In the genomic region with DNA sequence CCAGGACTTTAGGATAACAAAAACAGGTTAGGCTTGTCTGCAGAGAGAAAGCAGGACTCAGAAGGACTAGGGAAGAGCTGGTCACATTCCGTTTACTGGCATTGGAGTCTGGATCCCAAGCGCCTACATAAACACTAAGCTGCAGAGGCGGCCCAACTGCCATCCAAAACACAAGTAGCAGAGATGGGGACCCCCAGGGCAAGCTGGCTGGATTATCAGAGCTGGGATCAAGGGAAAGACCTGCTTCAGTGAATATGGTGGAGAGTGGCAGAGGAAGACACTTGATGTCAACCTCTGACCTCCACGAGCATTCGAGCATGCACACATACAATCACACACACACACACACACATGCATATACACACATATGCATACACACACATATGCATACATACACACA, we compare ENCODE assay signal across 26 mouse cellular contexts. TPM values are rescaled to one million over a fixed set of nuclear protein-coding genes. Genes with fewer than 3 reads are reported as not detected.
A peak's percentile ranks its signal among the peaks of the same experiment; 100 is the strongest.
DNase-seq lines count a peak whose midpoint lies in the region; ATAC-seq lines count a peak whose summit lies in the region.
"Had no signal": no experiment of that assay in that cellular context is flagged by ENCODE, and none has a peak within 500 bp of the region (broad histone marks: within the 10 kb centered on the region; RNA-seq: fewer than 3 reads in every experiment).

No protein-coding gene starts in this region.

- no peaks in the 10 kb centered on the region for H3K4me1 ChIP-seq in forebrain, embryonic 11.5 days (replicated peaks; ENCODE audit: control insufficient read depth, insufficient read depth, low read length)
- peaks cover 4% of the 10 kb centered on the region; the same call in 1 of the 2 replicates for H3K4me1 ChIP-seq in forebrain, embryonic 12.5 days
- no peaks in the 10 kb centered on the region for H3K4me1 ChIP-seq in heart, embryonic 10.5 days
- H3K4me1 ChIP-seq in midbrain, embryonic 15.5 days: peaks cover 4% of the 10 kb centered on the region; the same call in 1 of the 2 replicates
- H3K4me1 ChIP-seq in midbrain, embryonic 11.5 days (ENCODE audit: control insufficient read depth, insufficient read depth, low read length): no peaks in the 10 kb centered on the region
- H3K4me1 ChIP-seq: embryonic facial prominence, embryonic 12.5 days had no signal

- H3K36me3 ChIP-seq in forebrain, embryonic 11.5 days (ENCODE audit: control insufficient read depth, insufficient read depth, low read length): no peaks in the 10 kb centered on the region
- H3K36me3 ChIP-seq in forebrain, embryonic 12.5 days (replicated peaks): no peaks in the 10 kb centered on the region
- H3K36me3 ChIP-seq in heart, embryonic 10.5 days: no peaks in the 10 kb centered on the region
- no peaks in the 10 kb centered on the region for H3K36me3 ChIP-seq in midbrain, embryonic 15.5 days (replicated peaks)
- no peaks in the 10 kb centered on the region for H3K36me3 ChIP-seq in midbrain, embryonic 11.5 days (ENCODE audit: control insufficient read depth, insufficient read depth, low read length)
- H3K36me3 ChIP-seq: embryonic facial prominence, embryonic 10.5 days; embryonic facial prominence, embryonic 12.5 days; forebrain, embryonic 15.5 days; G1E had no signal

- ATAC-seq in forebrain, embryonic 11.5 days (replicated peaks; ENCODE audit: low FRiP score): no peak
- ATAC-seq in forebrain, embryonic 12.5 days (ENCODE audit: low FRiP score): no peak
- 0 out of 2 replicates have a peak, but pooled peaks have one; percentile 9 for ATAC-seq in midbrain, embryonic 15.5 days (replicated peaks)
- no peak for ATAC-seq in midbrain, embryonic 11.5 days (ENCODE audit: low FRiP score)
- ATAC-seq: activated CD4-positive, CD25-positive, alpha-beta regulatory T cell, adult 4 months; CD4-positive, CD25-positive, alpha-beta regulatory T cell, adult 4 months; forebrain, embryonic 15.5 days; forebrain, postnatal 0 days; Patski had no signal

- H3K27me3 ChIP-seq in forebrain, embryonic 11.5 days (ENCODE audit: control insufficient read depth, insufficient read depth, low read length): no peaks in the 10 kb centered on the region
- H3K27me3 ChIP-seq in forebrain, embryonic 12.5 days: no peaks in the 10 kb centered on the region
- no peaks in the 10 kb centered on the region for H3K27me3 ChIP-seq in heart, embryonic 10.5 days (ENCODE audit: insufficient read depth, poor library complexity, severe bottlenecking)
- no peaks in the 10 kb centered on the region; the same call in 1 of the 2 replicates for H3K27me3 ChIP-seq in midbrain, embryonic 15.5 days (replicated peaks)
- H3K27me3 ChIP-seq in midbrain, embryonic 11.5 days (ENCODE audit: control insufficient read depth, insufficient read depth, low read length): no peaks in the 10 kb centered on the region
- H3K27me3 ChIP-seq: embryonic facial prominence, embryonic 12.5 days; forebrain, embryonic 13.5 days; forebrain, embryonic 15.5 days; Patski had no signal

- no peaks in the 10 kb centered on the region for H3K9me3 ChIP-seq in forebrain, embryonic 11.5 days (ENCODE audit: control insufficient read depth, low read length)
- no peaks in the 10 kb centered on the region for H3K9me3 ChIP-seq in forebrain, embryonic 12.5 days
- H3K9me3 ChIP-seq in heart, embryonic 10.5 days: no peaks in the 10 kb centered on the region
- no peaks in the 10 kb centered on the region for H3K9me3 ChIP-seq in midbrain, embryonic 15.5 days
- H3K9me3 ChIP-seq in midbrain, embryonic 11.5 days (ENCODE audit: control insufficient read depth, low read length): no peaks in the 10 kb centered on the region
- H3K9me3 ChIP-seq: embryonic facial prominence, embryonic 10.5 days; embryonic facial prominence, embryonic 12.5 days; forebrain, embryonic 13.5 days; forebrain, embryonic 15.5 days had no signal

- H3K4me3 ChIP-seq in forebrain, embryonic 11.5 days (ENCODE audit: low read depth, low read length): no peak overlapping the region
- no peak overlapping the region for H3K4me3 ChIP-seq in forebrain, embryonic 12.5 days (replicated peaks)
- no peak overlapping the region for H3K4me3 ChIP-seq in heart, embryonic 10.5 days
- no peak overlapping the region for H3K4me3 ChIP-seq in midbrain, embryonic 15.5 days
- H3K4me3 ChIP-seq in midbrain, embryonic 11.5 days (ENCODE audit: low read depth, low read length): no peak overlapping the region
- H3K4me3 ChIP-seq: embryonic facial prominence, embryonic 10.5 days; embryonic facial prominence, embryonic 12.5 days; forebrain, embryonic 13.5 days; forebrain, embryonic 15.5 days had no signal

- intact Hi-C loops in heart, postnatal 36 days (cut with DNase I): no loop called here

- H3K4me2 ChIP-seq in forebrain, embryonic 11.5 days (ENCODE audit: low read depth, low read length, severe bottlenecking): no peak overlapping the region
- H3K4me2 ChIP-seq in forebrain, embryonic 12.5 days: no peak overlapping the region
- no peak overlapping the region for H3K4me2 ChIP-seq in midbrain, embryonic 15.5 days
- no peak overlapping the region for H3K4me2 ChIP-seq in midbrain, embryonic 11.5 days
- H3K4me2 ChIP-seq: embryonic facial prominence, embryonic 12.5 days; forebrain, embryonic 13.5 days; forebrain, embryonic 15.5 days had no signal

- H3K27ac ChIP-seq in forebrain, embryonic 11.5 days (ENCODE audit: low read depth, low read length): no peak overlapping the region
- no peak overlapping the region for H3K27ac ChIP-seq in forebrain, embryonic 12.5 days
- no peak overlapping the region for H3K27ac ChIP-seq in heart, embryonic 10.5 days
- no peak overlapping the region for H3K27ac ChIP-seq in midbrain, embryonic 15.5 days
- no peak overlapping the region for H3K27ac ChIP-seq in midbrain, embryonic 11.5 days (ENCODE audit: low read depth, low read length)
- H3K27ac ChIP-seq: embryonic facial prominence, embryonic 10.5 days; embryonic facial prominence, embryonic 12.5 days; forebrain, embryonic 13.5 days; forebrain, embryonic 15.5 days had no signal

- no peak overlapping the region for H3K9ac ChIP-seq in forebrain, embryonic 11.5 days (ENCODE audit: low read length)
- H3K9ac ChIP-seq in forebrain, embryonic 12.5 days: no peak overlapping the region
- no peak overlapping the region for H3K9ac ChIP-seq in midbrain, embryonic 15.5 days
- H3K9ac ChIP-seq in midbrain, embryonic 11.5 days (ENCODE audit: low read length): no peak overlapping the region
- H3K9ac ChIP-seq: embryonic facial prominence, embryonic 12.5 days; forebrain, embryonic 13.5 days; forebrain, embryonic 15.5 days; forebrain, postnatal 0 days had no signal

- 84% methylated on average over 5 of the region's 5 CpGs for WGBS in forebrain, embryonic 11.5 days
- WGBS in forebrain, embryonic 12.5 days: 87% methylated on average over 5 of the region's 5 CpGs
- 88% methylated on average over 5 of the region's 5 CpGs for WGBS in heart, embryonic 10.5 days
- 95% methylated on average over 5 of the region's 5 CpGs for WGBS in midbrain, embryonic 15.5 days
- 94% methylated on average over 5 of the region's 5 CpGs for WGBS in midbrain, embryonic 11.5 days

- peak; percentile 41 for DNase-seq in forebrain, embryonic 11.5 days (ENCODE audit: low spot score)
- DNase-seq in heart, embryonic 10.5 days (ENCODE audit: low spot score): peak; percentile 62
- no peak for DNase-seq in heart, postnatal 36 days
- no peak for DNase-seq in midbrain, embryonic 11.5 days (ENCODE audit: low spot score, missing footprints)
- DNase-seq: adrenal gland, adult 8-10 months; adrenal gland, postnatal 14 days; adrenal gland, postnatal 36 days; B cell, adult 2 months; cerebellum, adult 11-12 months; cerebellum, adult 2 months; cerebellum, adult 9-10 months; cerebellum, postnatal 10 days; cerebellum, postnatal 25 days; forebrain, postnatal 0 days had no signal

RNA-seq across cellular contexts. Expression of a gene that starts 34.0 kb away (rescaled TPM):
- 0.09 TPM in 1 of 2 replicates, not detected in the other for polyA plus RNA-seq in forebrain, embryonic 11.5 days (2014; fragmentation: Nextera tagmentation; extraction: Ambion mirVana)
- 0.09 TPM in 1 of 2 replicates, not detected in the other for polyA plus RNA-seq in forebrain, embryonic 12.5 days (2016; fragmentation: Nextera tagmentation; extraction: Ambion mirVana)
- not detected in 2 replicates for polyA plus RNA-seq in heart, embryonic 10.5 days (2016; fragmentation: Nextera tagmentation; extraction: Ambion mirVana)
- not detected for total RNA-seq in heart, postnatal 36 days (2021)
- polyA plus RNA-seq in midbrain, embryonic 15.5 days (2015; fragmentation: Nextera tagmentation; extraction: Ambion mirVana): 0.39 and 0.70 TPM in 2 replicates
- 0.06 TPM in 1 of 2 replicates, not detected in the other for polyA plus RNA-seq in midbrain, embryonic 11.5 days (2014; fragmentation: Nextera tagmentation; extraction: Ambion mirVana)
- total RNA-seq: adrenal gland, adult 18-20 months; adrenal gland, adult 8-10 months; adrenal gland, postnatal 14 days; adrenal gland, postnatal 36 days; CH12.LX had no signal
- polyA plus RNA-seq: activated CD4-positive, CD25-positive, alpha-beta regulatory T cell, adult 4 months; CD4-positive, CD25-positive, alpha-beta regulatory T cell, adult 4 months; embryonic facial prominence, embryonic 10.5 days; embryonic facial prominence, embryonic 12.5 days; G1E; Patski had no signal

Comparison
In these comparisons a context has a peak if more than half of its experiments do, and no peak if none do; other contexts are left out.
1. DNase-seq: peak in forebrain, embryonic 11.5 days (single experiment) and heart, embryonic 10.5 days (single experiment); none in heart, postnatal 36 days (0 of 2) and midbrain, embryonic 11.5 days (single experiment).